Mouse (Mus musculus): ENCODE results near the gene B4galt1.

DNA sequence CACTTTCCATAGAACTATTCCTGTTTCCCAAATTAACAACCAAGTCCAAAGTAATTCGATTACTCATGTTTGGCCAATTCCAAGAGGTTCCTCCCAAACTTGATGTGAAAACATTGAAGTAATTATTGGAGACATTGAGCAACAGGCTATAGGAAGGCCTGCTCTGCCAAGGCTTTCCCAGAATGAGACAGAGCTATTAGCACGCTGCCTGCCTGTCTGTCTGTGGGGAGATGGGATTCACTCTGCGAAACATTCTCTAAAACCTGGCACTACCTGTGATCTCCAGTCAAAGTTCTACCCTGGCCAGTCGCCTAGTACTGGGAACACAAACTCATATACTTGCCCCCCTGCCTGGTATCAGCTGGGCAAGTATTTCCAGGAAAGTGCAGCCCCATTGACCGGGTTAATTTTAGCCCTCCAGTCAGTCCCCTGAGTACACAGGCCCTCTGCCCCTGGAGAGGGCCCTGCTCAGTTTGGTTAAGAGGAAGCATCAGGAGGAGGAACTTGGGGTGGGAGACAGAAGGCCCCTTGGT, 1.5 kb downstream of the B4galt1 start:
- TF ChIP-seq POLR2A (IDR thresholded peaks at IDR 0.05; ENCODE audit: borderline replicate concordance, extremely low read depth, insufficient read depth, insufficient read length, poor library complexity, severe bottlenecking) (no peak), CTCF (IDR thresholded peaks at IDR 0.05; ENCODE audit: borderline replicate concordance, extremely low read depth, insufficient read depth, insufficient read length) (no peak)
